Mouse (Mus musculus) embryonic facial prominence, embryonic 14.5 days (tissue): ENCODE results near the gene Rab4a. TPM values are rescaled to one million over a fixed set of nuclear protein-coding genes. Genes with fewer than 3 reads are reported as not detected.

Experiments used
- ATAC-seq: fragments of 200-750 bp; cut with Nextera tagmentation; 2 replicates; pipeline ENCODE4 v1.8.0; 2017; ENCODE audit warnings: low read depth, moderate number of reproducible peaks, moderate TSS enrichment
- DNase-seq: peaks from one replicate; pipeline ENCODE4 v3.0.0-alpha.2; 2015; ENCODE audit warnings: low spot score
- H3K27ac ChIP-seq: fragments of 300-500 bp; sonication (generic); replicated peaks from 2 replicates; pipeline ENCODE4 v1.5.1; 2014; ENCODE audit warnings: low read depth, mild to moderate bottlenecking, low read length, moderate library complexity
- H3K27me3 ChIP-seq: fragments of 300-500 bp; sonication (generic); replicated peaks from 2 replicates; pipeline ENCODE4 v1.6.1; 2014; ENCODE audit warnings: low read length; ENCODE audit not compliant: control insufficient read depth, insufficient read depth
- H3K36me3 ChIP-seq: fragments of 300-500 bp; sonication (generic); 2 replicates; pipeline ENCODE4 v1.6.1; 2014; ENCODE audit warnings: low read length, mixed read lengths; ENCODE audit not compliant: control insufficient read depth, insufficient read depth
- H3K4me1 ChIP-seq: fragments of 300-500 bp; sonication (generic); 2 replicates; pipeline ENCODE4 v1.6.1; 2014; ENCODE audit warnings: antibody characterized with exemption, low read length; ENCODE audit not compliant: control insufficient read depth, insufficient read depth
- H3K4me2 ChIP-seq: fragments of 300-500 bp; sonication (generic); 2 replicates; pipeline ENCODE4 v1.6.1; 2014; ENCODE audit warnings: low read depth, mild to moderate bottlenecking, low read length, moderate library complexity, mixed read lengths
- H3K4me3 ChIP-seq: fragments of 300-500 bp; sonication (generic); 2 replicates; pipeline ENCODE4 v1.5.1; 2014; ENCODE audit warnings: low read depth, mild to moderate bottlenecking, low read length
- H3K9ac ChIP-seq: fragments of 300-500 bp; sonication (generic); 2 replicates; pipeline ENCODE4 v1.6.1; 2014; ENCODE audit warnings: low read depth, mild to moderate bottlenecking, low read length, moderate library complexity, mixed read lengths
- H3K9me3 ChIP-seq: fragments of 300-500 bp; sonication (generic); 2 replicates; pipeline ENCODE4 v1.6.1; 2016; ENCODE audit warnings: low read length; ENCODE audit not compliant: control insufficient read depth
- WGBS: fragments of 180-500 bp; shearing (Covaris S2); extraction: QIAGEN DNeasy Blood & Tissue Kit; methylation state at CpG from one replicate; pipeline ENCODE4 v1.1.7; 2014; 5-methylcytosine and 5-hydroxymethylcytosine counted together
- polyA plus RNA-seq: library from polyadenylated mRNA; unstranded; fragments of >200 nt; fragmentation: Nextera tagmentation; extraction: Ambion mirVana; gene quantifications from 2 replicates; pipeline ENCODE4 v1.2.1, GENCODE M21; 2014

Rab4a gene
- polyA plus RNA-seq, 1 experiment from 2014 or later = 46.6 TPM

GRCm38 (mm10) chr8:123823111-123823510 lies 17.3 kb downstream of the Rab4a start:
- H3K36me3 ChIP-seq = peaks cover 40% of the 10 kb centered on the region; the same call in 1 of the 2 replicates

GRCm38 (mm10) chr8:123823532-123824123 lies 17.8 kb downstream of the Rab4a start:
- Histone ChIP-seq H3K36me3 (peaks cover 45% of the 10 kb centered on the region; the same call in 1 of the 2 replicates), H3K27ac (no peak overlapping the region), H3K4me1 (no peaks in the 10 kb centered on the region), H3K4me3 (no peak overlapping the region), H3K27me3 (no peaks in the 10 kb centered on the region), H3K9me3 (no peaks in the 10 kb centered on the region), H3K9ac (no peak overlapping the region), H3K4me2 (no peak overlapping the region)
- DNase-seq = no peak
- ATAC-seq = no peak
- 91% methylated on average over 18 of the region's 18 CpGs for WGBS

More at GRCm38 (mm10) chr8:123823111-123823510, 17.3 kb downstream of the Rab4a start:
- Histone ChIP-seq H3K9ac (no peak overlapping the region), H3K27me3 (no peaks in the 10 kb centered on the region), H3K4me3 (no peak overlapping the region), H3K9me3 (no peaks in the 10 kb centered on the region), H3K4me2 (no peak overlapping the region), H3K27ac (no peak overlapping the region), H3K4me1 (no peaks in the 10 kb centered on the region)
- ATAC-seq (no peak), DNase-seq (no peak)
- WGBS = 94% methylated on average over 10 of the region's 10 CpGs

GRCm38 (mm10) chr8:123826001-123826400 lies 20.2 kb downstream of the Rab4a start:
- H3K4me2 ChIP-seq = no peak overlapping the region
- no peaks in the 10 kb centered on the region for H3K4me1 ChIP-seq
- no peaks in the 10 kb centered on the region for H3K27me3 ChIP-seq
- H3K36me3 ChIP-seq = peaks cover 65% of the 10 kb centered on the region
- H3K9me3 ChIP-seq = no peaks in the 10 kb centered on the region
- H3K9ac ChIP-seq = no peak overlapping the region
- H3K27ac ChIP-seq = no peak overlapping the region
- H3K4me3 ChIP-seq = no peak overlapping the region
- WGBS = 54% methylated on average over 9 of the region's 9 CpGs
- ATAC-seq = no peak
- peak; percentile 36 for DNase-seq

- no peak for DNase-seq
- Histone ChIP-seq H3K27ac (no peak overlapping the region), H3K4me2 (no peak overlapping the region), H3K27me3 (no peaks in the 10 kb centered on the region), H3K9ac (no peak overlapping the region), H3K4me3 (no peak overlapping the region), H3K36me3 (peaks cover 67% of the 10 kb centered on the region), H3K4me1 (no peaks in the 10 kb centered on the region), H3K9me3 (no peaks in the 10 kb centered on the region)
- 91% methylated on average over 7 of the region's 7 CpGs for WGBS
- no peak for ATAC-seq
Measured at GRCm38 (mm10) chr8:123826758-123827157, 21.0 kb downstream of the Rab4a start.

- Histone ChIP-seq H3K27me3 (no peaks in the 10 kb centered on the region), H3K4me3 (no peak overlapping the region), H3K4me1 (no peaks in the 10 kb centered on the region), H3K36me3 (peaks cover 74% of the 10 kb centered on the region), H3K9ac (no peak overlapping the region), H3K9me3 (no peaks in the 10 kb centered on the region), H3K27ac (no peak overlapping the region), H3K4me2 (no peak overlapping the region)
- ATAC-seq (no peak), DNase-seq (no peak)
- 90% methylated on average over 13 of the region's 13 CpGs for WGBS
Measured at GRCm38 (mm10) chr8:123827523-123827922, 21.7 kb downstream of the Rab4a start.

- WGBS = 94% methylated on average over 4 of the region's 4 CpGs
- ATAC-seq (no peak), DNase-seq (no peak)
- Histone ChIP-seq H3K9ac (no peak overlapping the region), H3K27me3 (no peaks in the 10 kb centered on the region), H3K4me3 (no peak overlapping the region), H3K4me1 (no peaks in the 10 kb centered on the region), H3K9me3 (no peaks in the 10 kb centered on the region), H3K36me3 (peaks cover 79% of the 10 kb centered on the region), H3K4me2 (no peak overlapping the region), H3K27ac (no peak overlapping the region)
Measured at GRCm38 (mm10) chr8:123832757-123833156, 27.0 kb downstream of the Rab4a start.

- Histone ChIP-seq H3K4me1 (no peaks in the 10 kb centered on the region), H3K27ac (no peak overlapping the region), H3K9me3 (no peaks in the 10 kb centered on the region), H3K27me3 (no peaks in the 10 kb centered on the region), H3K36me3 (peaks cover 53% of the 10 kb centered on the region), H3K4me3 (no peak overlapping the region), H3K4me2 (no peak overlapping the region), H3K9ac (no peak overlapping the region)
- 56% methylated on average over 9 of the region's 9 CpGs for WGBS
- DNase-seq (peak; percentile 50), ATAC-seq (peak; percentile 59; the same call in 1 of the 2 replicates)
Measured at GRCm38 (mm10) chr8:123835451-123835850, 29.7 kb downstream of the Rab4a start.

GRCm38 (mm10) chr8:123836354-123836753 lies 30.6 kb downstream of the Rab4a start:
- Histone ChIP-seq H3K27ac (no peak overlapping the region), H3K9me3 (no peaks in the 10 kb centered on the region), H3K27me3 (no peaks in the 10 kb centered on the region), H3K36me3 (peaks cover 44% of the 10 kb centered on the region), H3K9ac (no peak overlapping the region), H3K4me2 (no peak overlapping the region), H3K4me3 (no peak overlapping the region), H3K4me1 (no peaks in the 10 kb centered on the region)
- DNase-seq (no peak), ATAC-seq (no peak)
- 87% methylated on average over 6 of the region's 6 CpGs for WGBS

GRCm38 (mm10) chr8:123838496-123838895 lies 32.7 kb downstream of the Rab4a start:
- no peak for ATAC-seq
- Histone ChIP-seq H3K9ac (no peak overlapping the region), H3K9me3 (no peaks in the 10 kb centered on the region), H3K36me3 (peaks cover 24% of the 10 kb centered on the region), H3K27me3 (no peaks in the 10 kb centered on the region), H3K27ac (no peak overlapping the region), H3K4me1 (no peaks in the 10 kb centered on the region), H3K4me3 (no peak overlapping the region), H3K4me2 (no peak overlapping the region)
- peak; percentile 32 for DNase-seq
- WGBS = 61% methylated on average over 9 of the region's 9 CpGs
